Mouse (Mus musculus): ENCODE data around the gene Scel.

The Scel gene

DNA sequence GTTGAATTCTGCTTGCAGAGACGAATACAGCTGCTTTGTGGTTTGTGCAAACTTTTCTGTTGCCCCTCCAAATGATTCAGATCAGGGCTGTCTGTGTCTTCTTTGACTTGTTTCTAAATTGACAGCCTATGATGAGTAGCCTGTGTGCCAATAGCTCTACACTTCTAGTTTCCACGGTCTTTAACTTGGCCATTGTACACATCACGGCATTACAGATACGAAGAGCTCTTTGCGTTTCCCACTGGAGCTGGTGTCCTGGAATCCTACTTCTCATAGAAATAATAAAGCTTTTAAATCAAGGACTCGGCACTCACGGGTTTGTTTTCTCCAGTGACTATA lies 300 bp downstream of the Scel start:
- no peak for DNase-seq (ENCODE audit: low read depth, low spot score)

GRCm38 (mm10) chr14:103515419-103515818 lies 2.3 kb downstream of the Scel start:
- no peak for DNase-seq (ENCODE audit: low read depth, low spot score)

- no peak for DNase-seq (ENCODE audit: low read depth, low spot score)
Observed at GRCm38 (mm10) chr14:103526286-103526685, 13.1 kb downstream of the Scel start.

DNA sequence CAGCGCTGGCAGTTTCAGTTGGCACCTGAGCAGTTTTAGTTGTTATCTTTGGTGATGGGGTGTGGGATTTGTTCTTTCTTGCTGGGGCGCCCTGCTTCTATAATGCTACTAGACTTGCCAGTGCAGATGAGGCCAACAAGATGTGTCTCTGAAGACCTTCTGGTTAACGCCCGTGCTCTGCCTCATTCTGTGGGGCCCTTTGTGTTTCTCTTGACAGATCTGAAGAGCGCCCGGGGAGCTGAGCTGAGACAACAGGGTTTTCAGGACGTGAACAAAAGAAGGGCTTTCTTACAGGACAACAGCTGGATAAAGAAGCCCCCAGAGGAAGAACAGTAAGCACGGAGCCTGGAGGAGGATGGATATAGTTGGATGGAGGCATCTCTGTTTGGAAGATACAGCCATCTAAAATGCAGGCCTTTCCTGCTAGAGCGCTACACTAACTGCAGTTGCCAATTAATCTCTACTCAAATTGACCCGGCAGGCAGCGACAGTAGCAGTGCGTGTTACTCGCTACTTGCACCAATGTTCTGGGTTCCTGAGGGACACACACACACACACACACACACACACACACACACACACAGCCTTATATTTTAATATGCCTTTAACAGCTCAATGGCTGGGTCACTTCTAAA lies 16.7 kb downstream of the Scel start:
- DNase-seq (ENCODE audit: low read depth, low spot score): no peak

GRCm38 (mm10) chr14:103531722-103532341 lies 18.7 kb downstream of the Scel start:
- DNase-seq (ENCODE audit: low read depth, low spot score): no peak

DNA sequence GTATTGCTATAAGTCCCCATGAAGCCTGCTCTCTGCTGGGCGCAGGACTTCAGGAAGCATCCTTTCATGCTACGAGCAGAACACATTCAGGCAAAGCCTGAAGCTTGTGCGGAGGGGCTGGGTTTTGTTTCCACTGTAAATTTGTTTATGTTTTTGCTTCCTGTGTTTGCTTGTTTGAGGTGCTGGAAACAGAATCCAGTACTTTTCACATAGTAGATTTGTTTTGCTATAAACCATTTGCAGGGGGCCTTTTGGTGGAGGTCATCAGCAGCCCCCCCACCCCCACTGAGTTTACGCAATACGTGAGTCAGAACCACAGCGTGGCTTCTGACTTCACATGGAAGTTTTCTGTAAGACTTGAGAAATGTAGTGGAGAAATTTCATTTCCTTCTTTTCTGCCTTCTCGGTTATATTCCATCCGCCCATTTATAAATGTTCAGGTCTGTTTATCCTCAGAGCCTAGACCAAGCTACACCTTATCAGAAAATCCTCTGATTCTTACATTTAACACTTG lies 22.4 kb downstream of the Scel start:
- DNase-seq (ENCODE audit: low read depth, low spot score): no peak

DNA sequence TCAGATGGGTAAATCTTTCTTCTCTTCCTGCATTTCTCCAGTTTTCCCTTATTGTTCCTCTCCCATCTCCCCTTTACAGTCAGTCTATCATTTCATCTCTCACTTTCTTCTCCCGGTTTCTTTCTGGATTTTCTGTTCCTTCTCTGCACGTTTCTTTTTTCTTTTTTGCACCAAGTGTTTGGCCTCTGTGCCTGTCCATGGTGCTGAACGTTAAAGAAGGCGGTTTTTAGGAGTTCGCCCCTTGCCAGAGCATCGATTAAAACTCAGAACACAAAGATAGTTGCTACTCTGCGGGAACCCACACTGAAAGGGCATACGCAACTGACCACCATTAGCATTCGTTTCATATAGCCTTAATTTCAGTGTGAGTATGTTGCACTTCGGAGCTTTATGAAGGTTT lies 23.2 kb downstream of the Scel start:
- no peak for DNase-seq (ENCODE audit: low read depth, low spot score)

GRCm38 (mm10) chr14:103537355-103538056 lies 24.4 kb downstream of the Scel start:
- peak; percentile 61 for DNase-seq (ENCODE audit: low read depth, low spot score)

GRCm38 (mm10) chr14:103539796-103540195 lies 26.7 kb downstream of the Scel start:
- DNase-seq (ENCODE audit: low read depth, low spot score): no peak

DNA sequence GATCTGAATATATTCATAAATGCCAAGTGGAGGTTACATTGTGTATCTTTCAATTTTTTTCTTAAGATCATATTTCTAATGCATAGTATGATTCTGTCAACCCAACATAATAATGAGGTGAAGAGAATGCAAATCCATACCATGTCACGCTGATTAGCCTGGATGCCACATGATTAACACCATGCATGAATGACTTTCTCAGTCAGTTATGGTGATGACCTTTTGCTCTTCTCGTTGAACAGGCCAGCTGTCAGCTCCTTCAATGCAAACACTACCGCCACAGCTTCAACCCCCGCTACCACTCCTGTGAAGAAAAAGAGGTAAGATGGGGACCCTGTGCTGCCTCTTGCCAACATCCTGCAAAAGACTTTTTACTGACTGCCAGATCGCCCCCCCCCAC lies 28.5 kb downstream of the Scel start:
- DNase-seq (ENCODE audit: low read depth, low spot score): no peak

- DNase-seq (ENCODE audit: low read depth, low spot score): no peak
Observed at GRCm38 (mm10) chr14:103543304-103544079, 30.4 kb downstream of the Scel start.

- peak; percentile 59 for DNase-seq (ENCODE audit: low read depth, low spot score)
Observed at GRCm38 (mm10) chr14:103545734-103546133, 32.6 kb downstream of the Scel start.

DNA sequence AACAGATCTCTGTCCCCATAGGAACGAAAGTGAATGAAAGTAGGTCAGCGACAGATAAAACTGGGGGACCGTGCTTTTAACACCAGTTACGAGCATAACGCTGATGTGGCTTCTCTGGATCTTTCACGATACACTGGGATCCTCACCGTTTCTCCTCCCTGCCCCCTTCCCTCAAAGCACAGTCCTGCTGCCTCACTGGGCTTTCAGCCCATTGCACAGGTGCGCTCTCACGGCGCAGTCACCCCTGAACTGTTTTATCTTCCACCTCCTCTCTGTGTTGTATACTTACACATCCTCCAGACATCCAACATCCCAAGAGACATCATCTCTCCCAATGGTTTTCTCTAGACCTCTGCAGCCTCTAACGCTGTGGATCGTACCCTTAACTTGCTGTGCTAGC lies 33.1 kb downstream of the Scel start:
- DNase-seq (ENCODE audit: low read depth, low spot score): peak; percentile 69

GRCm38 (mm10) chr14:103548220-103548619 lies 35.1 kb downstream of the Scel start:
- no peak for DNase-seq (ENCODE audit: low read depth, low spot score)

GRCm38 (mm10) chr14:103550480-103550879 lies 37.3 kb downstream of the Scel start:
- DNase-seq (ENCODE audit: low read depth, low spot score): peak; percentile 93

- DNase-seq (ENCODE audit: low read depth, low spot score): peak; percentile 68
Observed at GRCm38 (mm10) chr14:103550921-103551320, 37.8 kb downstream of the Scel start.

DNA sequence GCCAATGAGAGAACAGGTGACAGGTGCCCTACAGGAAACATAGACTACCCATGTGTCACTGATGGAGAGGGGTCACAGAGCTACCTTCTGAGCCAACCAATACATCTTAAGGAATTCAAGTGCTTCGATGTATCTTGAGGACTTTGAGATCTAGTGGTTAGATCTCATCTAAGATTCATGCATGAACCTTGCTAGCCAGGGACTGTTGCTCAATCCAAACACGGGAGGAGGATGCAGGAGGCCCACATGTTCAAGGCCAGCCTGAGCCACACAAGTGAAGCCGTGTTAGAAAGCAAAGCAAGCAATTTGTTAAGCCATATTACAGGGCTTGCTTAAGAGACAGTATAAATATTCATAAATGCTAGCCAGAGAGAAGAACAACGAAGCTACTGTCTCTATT lies 38.8 kb downstream of the Scel start:
- DNase-seq (ENCODE audit: low read depth, low spot score): no peak

- DNase-seq (ENCODE audit: low read depth, low spot score): peak; percentile 80
Observed at GRCm38 (mm10) chr14:103552379-103552778, 39.2 kb downstream of the Scel start.

DNA sequence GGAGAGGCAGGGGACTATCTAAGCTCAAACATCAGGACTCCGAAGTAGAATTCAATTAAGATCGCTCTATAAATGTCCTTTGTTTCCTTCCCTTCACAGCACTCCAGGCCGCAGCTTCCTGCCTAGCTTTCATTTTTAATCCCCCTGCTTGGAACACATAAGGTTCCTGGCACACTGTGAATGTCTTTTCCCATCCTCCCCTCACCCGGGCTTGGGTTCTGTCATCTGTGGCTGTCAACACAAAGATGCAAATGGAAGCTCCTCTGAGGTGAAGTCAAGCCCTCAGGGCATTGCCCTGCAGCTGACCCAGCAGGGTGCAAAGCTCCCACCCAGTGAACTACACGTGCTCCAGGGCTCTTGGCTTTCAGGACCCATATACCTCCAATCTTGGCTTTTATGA lies 43.5 kb downstream of the Scel start:
- DNase-seq (ENCODE audit: low read depth, low spot score): no peak

GRCm38 (mm10) chr14:103561383-103562096 lies 48.4 kb downstream of the Scel start:
- DNase-seq (ENCODE audit: low read depth, low spot score): no peak

DNA sequence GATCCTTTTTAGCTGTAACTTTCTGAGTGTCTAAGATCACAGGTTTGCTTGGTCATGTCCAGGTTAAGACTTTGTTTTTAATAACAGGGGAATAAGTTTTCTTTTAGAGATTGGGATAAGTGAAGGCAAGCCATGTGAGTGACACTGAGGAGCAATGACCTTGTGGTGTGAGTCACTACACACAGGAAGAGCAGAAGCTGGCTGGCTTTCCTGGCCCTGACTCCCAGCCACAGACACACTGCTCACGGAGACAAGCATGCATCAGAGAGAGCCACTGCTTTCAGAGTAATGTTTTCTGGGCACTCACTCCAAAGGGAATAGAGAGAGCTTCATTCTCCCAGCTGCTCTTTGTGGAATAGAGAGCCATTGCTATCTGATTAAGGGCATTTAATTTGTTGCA lies 54.8 kb downstream of the Scel start:
- DNase-seq (ENCODE audit: low read depth, low spot score): peak; percentile 48

All from brain, adult 2 months (tissue).